Mouse (Mus musculus): Measurements from ENCODE around the gene Gna13. TPM values are rescaled to one million over a fixed set of nuclear protein-coding genes. Genes with fewer than 3 reads are reported as not detected.

The Gna13 gene
- polyA plus RNA-seq, 1 experiment from 2014 or later, result 20.7 TPM

DNA sequence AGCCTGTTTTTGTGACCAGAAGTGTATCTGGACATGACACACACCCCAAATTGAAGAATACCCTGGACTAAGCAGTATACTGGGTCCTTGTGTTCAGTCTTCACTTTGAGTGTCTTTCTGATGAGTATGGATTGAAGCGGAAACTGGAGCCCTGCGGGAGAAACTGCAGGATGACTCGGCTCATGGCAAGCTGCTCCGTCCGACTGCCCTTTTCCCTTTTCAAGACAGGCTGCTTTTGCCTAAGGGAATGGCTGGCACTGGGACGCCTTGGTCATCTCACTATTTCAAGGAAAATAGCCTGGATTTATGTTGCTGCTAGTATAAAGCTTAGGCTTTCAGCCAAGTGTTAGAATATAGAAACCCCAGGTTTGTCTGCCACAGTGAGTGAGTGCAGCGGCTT lies 28.6 kb downstream of the Gna13 start:
- Histone ChIP-seq H3K4me1 (no peaks in the 10 kb centered on the region), H3K4me3 (replicated peaks) (no peak overlapping the region), H3K9me3 (no peaks in the 10 kb centered on the region), H3K4me2 (no peak overlapping the region), H3K9ac (no peak overlapping the region), H3K27me3 (no peaks in the 10 kb centered on the region), H3K36me3 (replicated peaks) (peaks cover 10% of the 10 kb centered on the region), H3K27ac (no peak overlapping the region)
- 81% methylated on average over 7 of the region's 7 CpGs for WGBS
- no peak for ATAC-seq (ENCODE audit: low FRiP score)

DNA sequence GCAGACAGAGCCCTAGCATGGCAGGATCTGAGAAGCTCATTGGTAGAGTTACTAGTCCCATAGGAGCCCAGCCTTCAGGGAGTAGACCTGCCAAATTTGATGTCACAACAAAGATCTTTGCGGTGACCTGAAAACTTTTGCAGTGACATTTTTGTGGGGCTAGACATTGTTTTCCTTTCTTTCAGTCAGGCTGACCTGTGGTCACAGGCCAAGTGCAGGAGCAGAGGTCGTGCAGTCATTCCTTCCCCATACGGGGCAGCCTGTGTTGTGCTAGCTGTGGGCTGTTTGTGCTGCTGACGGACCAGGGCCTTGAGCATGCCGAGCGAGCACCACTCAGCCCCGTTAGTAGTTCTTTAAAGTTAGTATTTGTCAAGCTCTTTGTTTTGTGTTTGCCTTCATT lies 29.1 kb downstream of the Gna13 start:
- Histone ChIP-seq H3K4me1 (no peaks in the 10 kb centered on the region), H3K4me2 (no peak overlapping the region), H3K36me3 (replicated peaks) (peaks cover 15% of the 10 kb centered on the region), H3K9ac (no peak overlapping the region), H3K27me3 (no peaks in the 10 kb centered on the region), H3K27ac (no peak overlapping the region), H3K4me3 (replicated peaks) (no peak overlapping the region), H3K9me3 (no peaks in the 10 kb centered on the region)
- ATAC-seq (ENCODE audit: low FRiP score), result no peak
- 72% methylated on average over 7 of the region's 7 CpGs for WGBS

- ATAC-seq (ENCODE audit: low FRiP score), result no peak
- 93% methylated on average over 9 of the region's 9 CpGs for WGBS
- Histone ChIP-seq H3K4me3 (replicated peaks) (no peak overlapping the region), H3K9me3 (no peaks in the 10 kb centered on the region), H3K36me3 (replicated peaks) (peaks cover 24% of the 10 kb centered on the region), H3K27ac (no peak overlapping the region), H3K27me3 (no peaks in the 10 kb centered on the region), H3K4me1 (no peaks in the 10 kb centered on the region), H3K4me2 (no peak overlapping the region), H3K9ac (no peak overlapping the region)
These were observed 30.0 kb downstream of the Gna13 start for GRCm38 (mm10) chr11:109392601-109393000.

GRCm38 (mm10) chr11:109394758-109395157 lies 32.1 kb downstream of the Gna13 start:
- H3K27me3 ChIP-seq, result no peaks in the 10 kb centered on the region
- no peak overlapping the region for H3K27ac ChIP-seq
- H3K9ac ChIP-seq, result no peak overlapping the region
- H3K4me3 ChIP-seq (replicated peaks), result no peak overlapping the region
- H3K36me3 ChIP-seq (replicated peaks), result peaks cover 35% of the 10 kb centered on the region
- 92% methylated on average over 9 of the region's 9 CpGs for WGBS
- no peaks in the 10 kb centered on the region for H3K9me3 ChIP-seq
- H3K4me2 ChIP-seq, result no peak overlapping the region
- H3K4me1 ChIP-seq, result no peaks in the 10 kb centered on the region
- no peak for ATAC-seq (ENCODE audit: low FRiP score)

GRCm38 (mm10) chr11:109395291-109395690 lies 32.7 kb downstream of the Gna13 start:
- Histone ChIP-seq H3K9ac (no peak overlapping the region), H3K27me3 (no peaks in the 10 kb centered on the region), H3K27ac (no peak overlapping the region), H3K9me3 (no peaks in the 10 kb centered on the region), H3K4me1 (no peaks in the 10 kb centered on the region), H3K4me3 (replicated peaks) (no peak overlapping the region), H3K36me3 (replicated peaks) (peaks cover 37% of the 10 kb centered on the region), H3K4me2 (no peak overlapping the region)
- WGBS, result 96% methylated on average over 9 of the region's 9 CpGs
- no peak for ATAC-seq (ENCODE audit: low FRiP score)

GRCm38 (mm10) chr11:109406431-109406830 lies 43.8 kb downstream of the Gna13 start:
- Histone ChIP-seq H3K4me2 (no peak overlapping the region), H3K9me3 (no peaks in the 10 kb centered on the region), H3K27ac (no peak overlapping the region), H3K4me3 (replicated peaks) (no peak overlapping the region), H3K36me3 (replicated peaks) (peaks cover 1% of the 10 kb centered on the region; the same call in 1 of the 2 replicates), H3K4me1 (no peaks in the 10 kb centered on the region), H3K9ac (no peak overlapping the region), H3K27me3 (no peaks in the 10 kb centered on the region)
- WGBS, result 86% methylated on average over 5 of the region's 5 CpGs
- no peak for ATAC-seq (ENCODE audit: low FRiP score)

DNA sequence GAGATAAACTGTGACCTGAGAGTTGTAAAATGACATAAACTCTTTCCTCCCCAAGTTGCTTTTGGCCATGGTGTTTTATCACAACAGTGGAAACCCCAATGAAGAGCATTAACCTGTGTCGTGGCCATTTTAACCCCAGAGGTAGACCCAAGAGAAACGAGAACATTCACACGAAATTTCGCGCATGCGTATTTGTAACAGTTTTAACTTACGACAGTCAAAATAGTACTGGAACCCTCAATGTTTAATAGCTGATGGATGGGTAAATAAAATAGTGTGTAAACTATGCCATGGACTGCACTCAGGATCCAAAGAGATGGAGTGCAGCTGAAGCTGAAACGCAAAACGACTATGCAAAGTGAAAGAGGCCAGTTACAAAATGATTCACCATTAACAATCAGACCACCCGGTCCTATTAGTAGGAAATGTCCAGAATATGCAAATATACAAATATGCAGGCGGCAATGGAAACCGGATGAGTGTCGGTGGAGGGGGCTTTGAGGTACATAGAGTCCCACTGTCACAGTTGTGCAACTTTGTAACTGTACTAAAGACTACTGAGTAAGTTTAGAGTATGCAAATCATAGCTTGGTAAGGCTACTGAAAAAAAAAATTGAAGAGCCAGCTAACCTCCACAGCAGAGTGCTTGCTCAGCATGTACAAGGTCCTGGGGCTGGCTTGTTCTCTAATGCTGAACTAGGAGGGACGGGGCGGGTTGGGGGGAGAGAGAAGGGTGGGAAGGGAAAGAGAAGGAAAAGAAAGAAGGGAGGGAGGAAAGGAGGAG lies 47.8 kb downstream of the Gna13 start:
- H3K27ac ChIP-seq, result no peak overlapping the region
- no peak overlapping the region for H3K9ac ChIP-seq
- H3K27me3 ChIP-seq, result no peaks in the 10 kb centered on the region
- no peaks in the 10 kb centered on the region for H3K4me1 ChIP-seq
- ATAC-seq (ENCODE audit: low FRiP score), result no peak
- H3K9me3 ChIP-seq, result no peaks in the 10 kb centered on the region
- no peak overlapping the region for H3K4me3 ChIP-seq (replicated peaks)
- no peaks in the 10 kb centered on the region for H3K36me3 ChIP-seq (replicated peaks)
- no peak overlapping the region for H3K4me2 ChIP-seq
- WGBS, result 91% methylated on average over 15 of the region's 15 CpGs

- Histone ChIP-seq H3K36me3 (replicated peaks) (no peaks in the 10 kb centered on the region), H3K4me2 (no peak within 1 kb of the TSS), H3K9ac (no peak within 1 kb of the TSS), H3K4me1 (no peaks in the 10 kb centered on the region), H3K4me3 (replicated peaks) (no peak within 1 kb of the TSS), H3K9me3 (no peaks in the 10 kb centered on the region), H3K27me3 (no peaks in the 10 kb centered on the region), H3K27ac (no peak within 1 kb of the TSS)
- WGBS, result 93% methylated on average over 6 of the region's 6 CpGs
- no peak for ATAC-seq (ENCODE audit: low FRiP score)
These were observed 51.0 kb downstream of the Gna13 start, which contains the start of gene 9930022D16Rik for GRCm38 (mm10) chr11:109413617-109414016. 9930022D16Rik (plus strand) TSS chr11:109413917.

DNA sequence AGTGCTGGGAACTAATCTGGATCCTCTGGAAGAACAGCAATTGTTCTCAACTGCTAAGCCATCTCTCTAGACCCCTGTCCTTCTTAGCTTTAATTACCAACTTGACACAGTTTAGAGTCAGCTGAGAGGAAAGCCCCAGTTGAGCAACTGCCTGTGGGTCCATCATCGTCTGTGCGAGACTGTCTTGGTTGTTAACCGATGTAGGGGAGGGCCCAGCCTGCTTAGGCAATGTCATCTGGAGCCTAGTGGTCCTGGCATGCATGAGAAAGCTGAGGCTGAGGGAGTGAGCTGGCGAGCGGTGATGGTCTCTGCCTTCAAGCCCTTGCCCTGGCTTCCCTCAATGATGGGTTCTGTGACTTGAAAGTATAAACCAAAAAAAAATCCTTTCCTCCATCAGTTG lies 52.2 kb downstream of the Gna13 start:
- ATAC-seq (ENCODE audit: low FRiP score), result no peak
- no peaks in the 10 kb centered on the region for H3K9me3 ChIP-seq

GRCm38 (mm10) chr11:109416709-109417420 lies 54.2 kb downstream of the Gna13 start:
- no peak overlapping the region for H3K27ac ChIP-seq
- H3K9me3 ChIP-seq, result no peaks in the 10 kb centered on the region; the same call in 1 of the 2 replicates
- WGBS, result 89% methylated on average over 8 of the region's 8 CpGs
- H3K27me3 ChIP-seq, result no peaks in the 10 kb centered on the region
- no peak overlapping the region for H3K9ac ChIP-seq
- ATAC-seq (ENCODE audit: low FRiP score), result no peak
- H3K4me3 ChIP-seq (replicated peaks), result no peak overlapping the region
- no peak overlapping the region for H3K4me2 ChIP-seq
- no peaks in the 10 kb centered on the region for H3K36me3 ChIP-seq (replicated peaks)
- H3K4me1 ChIP-seq, result 0 out of 2 replicates have a peak, but pooled peaks cover 2% of the 10 kb centered on the region

More for the DNA sequence above, 52.2 kb downstream of the Gna13 start:
- 91% methylated on average over 5 of the region's 5 CpGs for WGBS
- H3K27ac ChIP-seq, result no peak overlapping the region
- H3K36me3 ChIP-seq (replicated peaks), result no peaks in the 10 kb centered on the region
- H3K4me1 ChIP-seq, result 0 out of 2 replicates have a peak, but pooled peaks cover 2% of the 10 kb centered on the region
- H3K4me2 ChIP-seq, result no peak overlapping the region
- H3K9ac ChIP-seq, result no peak overlapping the region
- no peaks in the 10 kb centered on the region for H3K27me3 ChIP-seq
- H3K4me3 ChIP-seq (replicated peaks), result no peak overlapping the region

DNA sequence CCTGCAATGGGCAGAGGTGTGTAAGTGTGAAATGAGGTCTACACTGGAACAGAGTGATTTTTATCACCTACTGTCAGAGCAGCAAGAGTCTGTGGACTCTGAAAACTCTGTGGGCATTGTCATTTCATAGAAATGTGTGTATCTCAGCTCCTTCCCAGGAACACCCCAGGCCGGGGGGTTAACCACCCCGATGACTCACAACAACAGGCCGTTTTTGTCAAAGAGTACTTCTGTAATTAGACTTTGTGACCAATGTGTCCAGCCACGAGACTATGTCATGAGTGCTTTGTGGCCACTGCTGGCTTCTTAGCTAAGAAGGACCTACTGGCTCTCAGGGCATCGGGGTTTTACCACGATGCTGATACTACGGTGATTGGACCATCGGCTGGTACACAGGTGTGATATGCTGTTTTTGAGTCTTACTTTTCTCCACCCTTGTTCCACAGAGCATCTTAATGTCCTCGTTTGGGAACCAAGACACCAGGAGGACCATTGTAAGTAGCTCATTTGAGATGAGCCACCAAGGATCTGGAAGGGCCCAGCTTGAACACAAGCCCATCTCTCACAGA lies 54.9 kb downstream of the Gna13 start:
- no peak overlapping the region for H3K4me3 ChIP-seq (replicated peaks)
- peaks cover 5% of the 10 kb centered on the region for H3K9me3 ChIP-seq
- WGBS, result 87% methylated on average over 9 of the region's 9 CpGs
- H3K27me3 ChIP-seq, result no peaks in the 10 kb centered on the region
- H3K9ac ChIP-seq, result no peak overlapping the region
- H3K36me3 ChIP-seq (replicated peaks), result no peaks in the 10 kb centered on the region
- H3K27ac ChIP-seq, result no peak overlapping the region
- no peak for ATAC-seq (ENCODE audit: low FRiP score)
- H3K4me1 ChIP-seq, result 0 out of 2 replicates have a peak, but pooled peaks cover 2% of the 10 kb centered on the region
- no peak overlapping the region for H3K4me2 ChIP-seq

- ATAC-seq (ENCODE audit: low FRiP score), result no peak
- Histone ChIP-seq H3K4me1 (0 out of 2 replicates have a peak, but pooled peaks cover 2% of the 10 kb centered on the region), H3K4me2 (no peak overlapping the region), H3K27me3 (no peaks in the 10 kb centered on the region), H3K9ac (no peak overlapping the region), H3K9me3 (peaks cover 5% of the 10 kb centered on the region), H3K36me3 (replicated peaks) (no peaks in the 10 kb centered on the region), H3K27ac (no peak overlapping the region), H3K4me3 (replicated peaks) (no peak overlapping the region)
- 46% methylated on average over 4 of the region's 4 CpGs for WGBS
These were observed 56.8 kb downstream of the Gna13 start for GRCm38 (mm10) chr11:109419461-109419860.
